Mouse (Mus musculus) liver, postnatal 0 days (tissue): ENCODE data around the gene Gnptab.

Source experiments
- CTCF ChIP-seq: sonication (generic); IDR thresholded peaks from 2 replicates; pipeline ENCODE4 v1.5.1; 2016; ENCODE audit warnings: antibody characterized with exemption, low read depth
- EP300 ChIP-seq: IDR thresholded peaks from 2 replicates; pipeline ENCODE4 v1.6.1; 2016; ENCODE audit warnings: antibody characterized with exemption, low read depth, mild to moderate bottlenecking

- TF ChIP-seq CTCF (no peak), EP300 (no peak)
Observed at GRCm38 (mm10) chr10:88407875-88408631, 29.1 kb downstream of the Gnptab start.
